Mouse (Mus musculus): Measurements from ENCODE around the gene Mtap. TPM values are rescaled to one million over a fixed set of nuclear protein-coding genes. Genes with fewer than 3 reads are reported as not detected.

The Mtap gene
- polyA plus RNA-seq, 1 experiment from 2014 or later, result 18.4 TPM

GRCm38 (mm10) chr4:89170931-89171330 is 34.0 kb downstream of the Mtap start:
- Histone ChIP-seq H3K27ac (replicated peaks) (no peak overlapping the region), H3K36me3 (replicated peaks) (peaks cover 51% of the 10 kb centered on the region), H3K9me3 (replicated peaks) (no peaks in the 10 kb centered on the region), H3K4me3 (replicated peaks) (no peak overlapping the region), H3K4me2 (no peak overlapping the region), H3K9ac (no peak overlapping the region), H3K4me1 (replicated peaks) (no peaks in the 10 kb centered on the region), H3K27me3 (no peaks in the 10 kb centered on the region)
- 79% methylated on average over 6 of the region's 6 CpGs for WGBS (ENCODE audit: insufficient replicate concordance)
- no peak for ATAC-seq (ENCODE audit: insufficient read depth)

GRCm38 (mm10) chr4:89172873-89173605 is 36.1 kb downstream of the Mtap start:
- Histone ChIP-seq H3K27ac (replicated peaks) (no peak overlapping the region), H3K4me1 (replicated peaks) (no peaks in the 10 kb centered on the region), H3K9me3 (replicated peaks) (no peaks in the 10 kb centered on the region), H3K4me2 (no peak overlapping the region), H3K9ac (no peak overlapping the region), H3K27me3 (no peaks in the 10 kb centered on the region), H3K4me3 (replicated peaks) (no peak overlapping the region), H3K36me3 (replicated peaks) (peaks cover 58% of the 10 kb centered on the region)
- WGBS (ENCODE audit: insufficient replicate concordance), result 81% methylated on average over 14 of the region's 14 CpGs
- no peak for ATAC-seq (ENCODE audit: insufficient read depth)

- no peak for ATAC-seq (ENCODE audit: insufficient read depth)
- H3K27ac ChIP-seq (replicated peaks), result no peak overlapping the region
- WGBS (ENCODE audit: insufficient replicate concordance), result 76% methylated on average over 6 of the region's 6 CpGs
- H3K36me3 ChIP-seq (replicated peaks), result peaks cover 73% of the 10 kb centered on the region
- H3K27me3 ChIP-seq, result no peaks in the 10 kb centered on the region
- H3K9ac ChIP-seq, result no peak overlapping the region
- H3K9me3 ChIP-seq (replicated peaks), result no peaks in the 10 kb centered on the region
- H3K4me2 ChIP-seq, result no peak overlapping the region
- no peaks in the 10 kb centered on the region for H3K4me1 ChIP-seq (replicated peaks)
- no peak overlapping the region for H3K4me3 ChIP-seq (replicated peaks)
Measured at GRCm38 (mm10) chr4:89177514-89178307, 40.8 kb downstream of the Mtap start.

GRCm38 (mm10) chr4:89180121-89180520 is 43.2 kb downstream of the Mtap start:
- Histone ChIP-seq H3K9ac (no peak overlapping the region), H3K36me3 (replicated peaks) (peaks cover 54% of the 10 kb centered on the region), H3K4me2 (no peak overlapping the region), H3K4me1 (replicated peaks) (no peaks in the 10 kb centered on the region), H3K27me3 (no peaks in the 10 kb centered on the region), H3K27ac (replicated peaks) (no peak overlapping the region), H3K4me3 (replicated peaks) (no peak overlapping the region), H3K9me3 (replicated peaks) (no peaks in the 10 kb centered on the region)
- WGBS (ENCODE audit: insufficient replicate concordance), result 73% methylated on average over 5 of the region's 5 CpGs
- ATAC-seq (ENCODE audit: insufficient read depth), result no peak

DNA sequence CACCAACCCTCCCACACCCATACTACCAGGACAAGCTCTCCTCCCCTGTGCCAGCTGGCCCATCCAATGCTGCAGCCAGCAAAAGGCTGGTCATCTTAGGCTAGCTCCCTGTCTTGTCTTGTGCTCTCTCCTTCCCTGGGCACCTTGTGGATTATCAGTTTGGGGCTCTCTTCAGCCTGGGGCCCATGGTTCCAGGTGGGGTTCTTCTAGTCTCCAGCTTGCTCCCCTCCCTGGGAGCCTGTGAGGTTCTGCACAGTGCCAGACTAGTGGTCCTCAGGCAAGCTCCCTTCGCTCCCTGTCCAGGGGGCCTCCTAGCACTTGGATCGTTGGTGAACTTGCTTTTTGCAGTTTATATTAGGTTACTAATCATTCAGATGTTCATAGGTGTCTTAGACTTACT is 44.7 kb downstream of the Mtap start:
- no peak overlapping the region for H3K4me2 ChIP-seq
- no peak overlapping the region for H3K4me3 ChIP-seq (replicated peaks)
- peaks cover 40% of the 10 kb centered on the region for H3K36me3 ChIP-seq (replicated peaks)
- no peak overlapping the region for H3K27ac ChIP-seq (replicated peaks)
- H3K9ac ChIP-seq, result no peak overlapping the region
- no peaks in the 10 kb centered on the region for H3K9me3 ChIP-seq (replicated peaks)
- H3K4me1 ChIP-seq (replicated peaks), result no peaks in the 10 kb centered on the region
- 71% methylated on average over 2 of the region's 2 CpGs for WGBS (ENCODE audit: insufficient replicate concordance)
- no peak for ATAC-seq (ENCODE audit: insufficient read depth)
- H3K27me3 ChIP-seq, result no peaks in the 10 kb centered on the region

DNA sequence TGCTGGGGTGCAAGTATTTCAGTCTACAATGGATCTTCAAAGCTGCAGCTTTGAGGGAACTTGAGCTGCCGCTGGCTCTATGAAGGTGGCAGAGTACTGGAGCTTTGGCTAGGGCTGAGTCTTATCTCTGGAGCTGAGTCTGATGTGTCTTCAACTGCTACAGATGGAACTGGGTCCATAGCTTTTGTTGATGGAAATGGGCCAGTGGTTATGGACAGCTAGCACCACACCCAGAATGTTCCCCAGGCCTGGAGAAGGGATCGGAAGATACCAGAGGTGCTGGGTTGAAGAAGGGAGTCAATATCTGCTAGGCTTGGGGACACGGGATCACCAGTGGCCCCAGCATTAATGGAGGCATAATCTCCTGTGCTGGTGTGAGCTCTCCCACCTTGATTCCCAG is 45.6 kb downstream of the Mtap start:
- no peaks in the 10 kb centered on the region for H3K9me3 ChIP-seq (replicated peaks)
- no peak overlapping the region for H3K4me3 ChIP-seq (replicated peaks)
- no peak overlapping the region for H3K4me2 ChIP-seq
- peaks cover 33% of the 10 kb centered on the region for H3K36me3 ChIP-seq (replicated peaks)
- no peak for ATAC-seq (ENCODE audit: insufficient read depth)
- no peak overlapping the region for H3K27ac ChIP-seq (replicated peaks)
- no peaks in the 10 kb centered on the region for H3K27me3 ChIP-seq
- H3K9ac ChIP-seq, result no peak overlapping the region
- H3K4me1 ChIP-seq (replicated peaks), result no peaks in the 10 kb centered on the region
- WGBS (ENCODE audit: insufficient replicate concordance), result 71% methylated on average over 3 of the region's 3 CpGs

DNA sequence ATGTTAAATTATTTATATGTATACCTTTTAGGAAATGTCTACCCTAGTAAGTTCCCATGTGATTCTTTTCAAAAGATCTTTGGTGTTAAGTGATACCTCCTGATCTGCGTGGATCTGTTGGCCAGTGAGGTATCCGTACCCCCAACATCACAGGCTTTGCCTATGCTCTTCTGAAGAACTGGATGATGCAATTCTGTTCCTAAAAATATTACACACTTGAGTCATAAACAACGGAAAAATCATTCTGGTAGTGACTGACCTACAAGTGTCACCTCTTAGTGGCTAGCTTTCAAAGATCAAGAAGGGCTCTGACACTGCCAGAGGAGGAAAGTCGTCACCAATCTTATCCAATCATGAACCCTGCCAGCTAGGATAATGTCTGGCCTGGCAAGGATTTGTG is 58.6 kb downstream of the Mtap start:
- Histone ChIP-seq H3K27me3 (no peaks in the 10 kb centered on the region), H3K36me3 (replicated peaks) (no peaks in the 10 kb centered on the region), H3K4me2 (no peak overlapping the region), H3K9ac (no peak overlapping the region), H3K27ac (replicated peaks) (no peak overlapping the region), H3K4me1 (replicated peaks) (no peaks in the 10 kb centered on the region), H3K9me3 (replicated peaks) (no peaks in the 10 kb centered on the region), H3K4me3 (replicated peaks) (no peak overlapping the region)
- 60% methylated on average over 4 of the region's 4 CpGs for WGBS (ENCODE audit: insufficient replicate concordance)
- ATAC-seq (ENCODE audit: insufficient read depth), result no peak

DNA sequence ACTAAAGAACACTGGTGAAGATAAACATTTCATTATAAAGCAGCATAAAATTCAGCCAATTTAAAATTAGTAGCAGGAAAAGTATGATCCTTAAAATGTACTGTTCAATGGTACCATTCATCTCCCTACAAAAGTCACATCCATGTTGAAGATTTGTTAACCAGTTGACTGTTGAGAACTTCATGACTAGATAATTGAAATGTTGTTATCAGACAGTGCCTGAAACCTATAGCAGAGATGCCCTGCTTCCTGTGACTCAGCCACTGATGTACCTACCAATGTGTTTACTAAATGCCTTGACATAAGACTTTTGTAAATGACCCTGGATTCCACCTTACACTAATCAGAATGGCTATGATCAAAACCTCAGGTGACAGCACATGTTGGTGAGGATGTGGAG is 60.2 kb downstream of the Mtap start:
- H3K27me3 ChIP-seq, result no peaks in the 10 kb centered on the region
- no peaks in the 10 kb centered on the region for H3K4me1 ChIP-seq (replicated peaks)
- H3K9me3 ChIP-seq (replicated peaks), result no peaks in the 10 kb centered on the region
- no peaks in the 10 kb centered on the region for H3K36me3 ChIP-seq (replicated peaks)
- ATAC-seq (ENCODE audit: insufficient read depth), result no peak
- no peak overlapping the region for H3K4me2 ChIP-seq
- H3K4me3 ChIP-seq (replicated peaks), result no peak overlapping the region
- no peak overlapping the region for H3K9ac ChIP-seq
- no peak overlapping the region for H3K27ac ChIP-seq (replicated peaks)

DNA sequence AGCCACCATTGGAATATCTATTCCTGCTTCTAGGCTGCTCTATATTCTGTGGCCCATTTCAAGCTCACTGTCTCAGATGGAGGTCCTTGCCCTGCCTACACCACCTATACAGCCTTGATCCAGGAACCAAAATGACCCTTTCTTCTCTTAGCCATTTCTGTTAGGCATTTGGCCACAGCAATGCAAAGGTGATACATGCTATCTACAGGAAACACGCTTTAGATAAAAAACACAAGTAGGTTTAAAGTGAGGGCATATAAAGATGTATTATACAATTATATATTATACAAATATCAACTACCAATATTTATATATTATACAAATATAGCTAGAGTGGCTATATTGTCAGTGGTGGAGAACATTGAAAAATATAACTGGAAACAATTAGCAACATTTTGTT is 63.9 kb downstream of the Mtap start:
- H3K4me2 ChIP-seq, result no peak overlapping the region
- H3K9me3 ChIP-seq (replicated peaks), result no peaks in the 10 kb centered on the region

DNA sequence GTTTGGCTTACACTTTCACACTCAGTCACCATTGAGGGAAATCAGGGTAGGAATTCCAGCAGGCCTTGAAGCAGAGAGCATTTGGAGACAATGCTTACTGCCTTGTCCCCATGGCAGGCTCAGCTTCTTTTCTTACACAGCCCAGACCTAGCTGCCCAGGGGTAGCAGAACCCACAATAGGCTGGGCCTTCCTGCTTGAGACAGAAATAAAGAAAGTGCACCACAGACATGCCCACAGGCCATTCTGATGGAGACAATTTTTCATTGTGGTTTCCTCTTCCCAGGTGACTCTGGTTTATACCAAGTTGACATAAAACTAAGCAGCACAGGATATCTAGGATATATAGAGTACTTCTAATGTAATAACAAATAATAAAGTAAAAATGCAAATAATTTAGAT is 72.4 kb downstream of the Mtap start:
- no peak overlapping the region for H3K4me2 ChIP-seq
- ATAC-seq (ENCODE audit: insufficient read depth), result no peak
- H3K27me3 ChIP-seq, result no peaks in the 10 kb centered on the region
- no peak overlapping the region for H3K4me3 ChIP-seq (replicated peaks)
- no peaks in the 10 kb centered on the region for H3K9me3 ChIP-seq (replicated peaks)
- no peaks in the 10 kb centered on the region for H3K36me3 ChIP-seq (replicated peaks)
- H3K4me1 ChIP-seq (replicated peaks), result no peaks in the 10 kb centered on the region
- H3K9ac ChIP-seq, result no peak overlapping the region
- no peak overlapping the region for H3K27ac ChIP-seq (replicated peaks)

More for the DNA sequence above, 63.9 kb downstream of the Mtap start:
- H3K27ac ChIP-seq (replicated peaks), result no peak overlapping the region
- no peak overlapping the region for H3K4me3 ChIP-seq (replicated peaks)
- H3K4me1 ChIP-seq (replicated peaks), result no peaks in the 10 kb centered on the region
- H3K36me3 ChIP-seq (replicated peaks), result no peaks in the 10 kb centered on the region
- no peak overlapping the region for H3K9ac ChIP-seq
- 62% methylated on average over 1 of the region's 1 CpGs for WGBS (ENCODE audit: insufficient replicate concordance)
- no peaks in the 10 kb centered on the region for H3K27me3 ChIP-seq
- ATAC-seq (ENCODE audit: insufficient read depth), result no peak

GRCm38 (mm10) chr4:89210314-89210713 is 73.4 kb downstream of the Mtap start:
- ATAC-seq (ENCODE audit: insufficient read depth), result no peak
- no peak overlapping the region for H3K4me2 ChIP-seq
- no peak overlapping the region for H3K27ac ChIP-seq (replicated peaks)
- H3K9ac ChIP-seq, result no peak overlapping the region
- H3K4me1 ChIP-seq (replicated peaks), result no peaks in the 10 kb centered on the region
- no peaks in the 10 kb centered on the region for H3K36me3 ChIP-seq (replicated peaks)
- 50% methylated on average over 7 of the region's 7 CpGs for WGBS (ENCODE audit: insufficient replicate concordance)
- no peak overlapping the region for H3K4me3 ChIP-seq (replicated peaks)
- no peaks in the 10 kb centered on the region for H3K9me3 ChIP-seq (replicated peaks)
- H3K27me3 ChIP-seq, result no peaks in the 10 kb centered on the region
